Mouse (Mus musculus) myocyte (in vitro differentiated cells): ENCODE data around the gene Prr19. TPM values are rescaled to one million over a fixed set of nuclear protein-coding genes. Genes with fewer than 3 reads are reported as not detected.

ENCODE experiments used
- H3K27me3 ChIP-seq: one replicate; pipeline ENCODE4 v1.6.1; 2011; ENCODE audit not compliant: control insufficient read depth, insufficient read depth, insufficient read length
- H3K36me3 ChIP-seq: one replicate; pipeline ENCODE4 v1.6.1; 2011; ENCODE audit not compliant: control insufficient read depth, insufficient read depth
- H3K4me2 ChIP-seq: one replicate; pipeline ENCODE4 v1.6.1; 2011; ENCODE audit warnings: low read depth, control low read depth
- H3K4me3 ChIP-seq: one replicate; pipeline ENCODE4 v1.5.1; 2011; ENCODE audit warnings: mild to moderate bottlenecking, control low read depth, moderate library complexity
- H3K79me2 ChIP-seq: one replicate; pipeline ENCODE4 v1.6.1; 2011; ENCODE audit not compliant: control insufficient read depth, insufficient read depth
- H3ac ChIP-seq: one replicate; pipeline ENCODE4 v1.6.1; 2011; ENCODE audit not compliant: control insufficient read depth, insufficient read length
- CEBPB ChIP-seq: IDR thresholded peaks from 2 replicates; pipeline ENCODE4 v1.6.1; 2011; ENCODE audit warnings: mild to moderate bottlenecking, moderate library complexity; ENCODE audit not compliant: poor library complexity, insufficient read depth, severe bottlenecking
- E2F4 ChIP-seq: IDR thresholded peaks from one replicate; pipeline ENCODE4 v1.6.1; 2011; ENCODE audit warnings: mild to moderate bottlenecking, control low read depth, moderate library complexity; ENCODE audit not compliant: insufficient read depth
- MAX ChIP-seq: IDR thresholded peaks from one replicate; pipeline ENCODE4 v1.6.1; 2011; ENCODE audit warnings: low read depth, mild to moderate bottlenecking, control low read depth
- MYOD1 ChIP-seq, 3 experiments: IDR thresholded peaks; one replicate each; pipeline ENCODE4 v1.6.1; 2011; ENCODE audit warnings: control low read depth in 2 of 3, low read depth in 2 of 3, mild to moderate bottlenecking in 2 of 3, moderate library complexity in 1 of 3; ENCODE audit not compliant: insufficient read length in 2 of 3, control insufficient read depth in 1 of 3
- MYOG ChIP-seq, 3 experiments: IDR thresholded peaks; one replicate each; pipeline ENCODE4 v1.6.1; 2011; ENCODE audit warnings: control low read depth in 2 of 3, low read depth in 2 of 3, mild to moderate bottlenecking in 2 of 3; ENCODE audit not compliant: insufficient read length in 2 of 3, control insufficient read depth in 1 of 3, insufficient read depth in 1 of 3
- POLR2A ChIP-seq: IDR thresholded peaks from one replicate; pipeline ENCODE4 v1.6.1; 2011; ENCODE audit warnings: low read depth, mild to moderate bottlenecking, control low read depth, moderate library complexity; ENCODE audit not compliant: insufficient read length
- POLR2AphosphoS2 ChIP-seq: IDR thresholded peaks from one replicate; pipeline ENCODE4 v1.6.1; 2011; ENCODE audit warnings: low read depth, control low read depth; ENCODE audit not compliant: insufficient read length
- REST ChIP-seq: IDR thresholded peaks from one replicate; pipeline ENCODE4 v1.6.1; 2011; ENCODE audit warnings: mild to moderate bottlenecking, control low read depth, moderate library complexity; ENCODE audit not compliant: insufficient read depth, insufficient read length
- SRF ChIP-seq: IDR thresholded peaks from one replicate; pipeline ENCODE4 v1.6.1; 2011; ENCODE audit warnings: low read depth; ENCODE audit not compliant: control insufficient read depth, insufficient read length
- TCF12 ChIP-seq: IDR thresholded peaks from one replicate; pipeline ENCODE4 v1.6.1; 2011; ENCODE audit warnings: mild to moderate bottlenecking, control low read depth; ENCODE audit not compliant: poor library complexity, insufficient read depth, severe bottlenecking
- TCF3 ChIP-seq: IDR thresholded peaks from one replicate; pipeline ENCODE4 v1.6.1; 2011; ENCODE audit warnings: low read depth, control low read depth; ENCODE audit not compliant: insufficient read length
- USF1 ChIP-seq: IDR thresholded peaks from one replicate; pipeline ENCODE4 v1.6.1; 2011; ENCODE audit warnings: low read depth, mild to moderate bottlenecking, control low read depth, moderate library complexity
- polyA plus RNA-seq: library from polyadenylated mRNA; unstranded; fragments of >200 nt; fragmentation: generic; extraction: Trizol; gene quantifications from one replicate; pipeline ENCODE4 v1.2.1, GENCODE M21; 2012; ENCODE audit warnings: missing spikeins

Prr19 gene
- polyA plus RNA-seq, 1 experiment, result not detected

DNA sequence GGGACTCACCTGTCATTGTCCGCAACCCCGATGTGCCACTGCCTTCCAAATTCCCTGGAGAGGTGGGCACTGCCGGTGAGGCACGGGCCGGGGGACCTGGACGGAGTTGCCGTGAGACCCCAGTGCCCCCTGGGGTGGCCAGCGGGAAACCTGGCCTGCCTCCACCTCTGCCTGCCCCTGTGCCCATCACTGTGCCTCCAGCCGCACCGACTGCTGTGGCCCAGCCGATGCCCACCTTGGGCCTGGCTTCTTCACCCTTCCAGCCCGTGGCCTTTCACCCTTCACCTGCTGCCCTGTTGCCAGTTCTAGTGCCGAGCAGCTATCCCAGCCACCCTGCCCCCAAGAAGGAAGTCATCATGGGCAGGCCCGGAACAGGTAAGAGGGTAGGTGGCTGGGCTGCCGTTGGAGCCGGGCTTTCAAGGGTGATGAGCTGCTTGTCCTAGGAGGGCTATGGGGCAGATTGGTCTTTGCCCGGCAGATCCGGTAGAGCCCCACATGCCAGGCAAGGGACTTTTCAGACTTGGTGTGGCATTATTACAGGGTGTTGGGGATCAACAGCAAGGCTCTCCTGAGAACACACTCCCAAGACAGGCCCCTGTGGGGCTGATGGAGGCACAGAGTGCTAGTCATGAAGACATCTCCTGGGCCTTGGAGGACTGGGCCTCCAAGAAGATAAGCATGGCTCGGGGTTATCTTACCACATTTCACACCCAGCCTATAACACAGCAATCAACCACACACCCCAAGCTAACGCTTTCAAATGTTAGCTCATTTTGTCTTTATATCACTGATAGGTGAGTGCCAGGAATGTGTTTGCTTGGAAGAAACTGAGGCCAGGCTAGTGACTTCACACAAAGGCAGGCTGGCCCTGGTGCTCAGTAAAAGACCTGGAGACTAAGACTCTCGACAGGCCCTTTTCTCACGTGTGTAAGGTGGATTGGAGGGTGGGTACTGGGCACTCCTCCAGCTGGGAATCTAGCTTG, 27.7 kb upstream of the Prr19 start:
- Histone ChIP-seq H3K79me2 (peaks cover 19% of the 10 kb centered on the region), H3ac (no peak overlapping the region), H3K4me2 (peak overlapping the region; percentile 68), H3K36me3 (no peaks in the 10 kb centered on the region), H3K27me3 (no peaks in the 10 kb centered on the region), H3K4me3 (no peak overlapping the region)
- TF ChIP-seq MAX, result no peak
- TF ChIP-seq POLR2A, result no peak
- no peak for TF ChIP-seq E2F4
- TF ChIP-seq MYOG (IDR thresholded peaks at IDR 0.05; ENCODE audit: control insufficient read depth in 1 of 3, insufficient read depth in 1 of 3, insufficient read length in 2 of 3, low read depth in 2 of 3), result no peak

DNA sequence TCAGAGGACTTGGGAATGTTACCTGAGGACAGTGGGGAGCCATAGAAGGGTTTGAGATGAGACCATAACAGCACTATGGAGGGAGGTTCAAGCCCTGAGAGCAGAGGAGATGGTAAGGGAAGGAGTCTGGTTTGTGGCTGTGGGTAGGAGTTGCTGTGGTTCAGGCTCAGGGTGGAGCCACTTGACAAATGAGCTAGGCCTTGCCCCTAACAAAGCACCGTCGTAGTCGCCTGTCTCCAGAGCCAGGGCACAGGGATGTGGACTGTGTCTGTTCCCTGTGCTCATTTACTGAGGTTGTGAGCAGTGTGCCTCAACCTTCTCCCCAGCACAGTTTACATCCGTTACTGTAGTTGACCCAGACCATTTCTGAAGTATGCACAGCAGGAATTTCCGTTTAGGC, 26.6 kb upstream of the Prr19 start:
- Histone ChIP-seq H3K27me3 (no peaks in the 10 kb centered on the region), H3K4me2 (peak overlapping the region; percentile 68), H3K79me2 (peaks cover 12% of the 10 kb centered on the region), H3ac (no peak overlapping the region), H3K4me3 (no peak overlapping the region), H3K36me3 (no peaks in the 10 kb centered on the region)
- TF ChIP-seq CEBPB, result no peak
- TF ChIP-seq MYOG (IDR thresholded peaks at IDR 0.05; ENCODE audit: control insufficient read depth in 1 of 3, insufficient read depth in 1 of 3, insufficient read length in 2 of 3, low read depth in 2 of 3), result peak in 1 of 3 experiments; percentile 37
- TF ChIP-seq POLR2AphosphoS2, result peak; percentile 58
- no peak for TF ChIP-seq E2F4
- peak; percentile 52 for TF ChIP-seq POLR2A
- TF ChIP-seq MYOD1 (IDR thresholded peaks at IDR 0.05; ENCODE audit: control insufficient read depth in 1 of 3, insufficient read length in 2 of 3, low read depth in 2 of 3), result no peak
- no peak for TF ChIP-seq TCF12
- TF ChIP-seq SRF, result no peak
- TF ChIP-seq TCF3, result no peak

DNA sequence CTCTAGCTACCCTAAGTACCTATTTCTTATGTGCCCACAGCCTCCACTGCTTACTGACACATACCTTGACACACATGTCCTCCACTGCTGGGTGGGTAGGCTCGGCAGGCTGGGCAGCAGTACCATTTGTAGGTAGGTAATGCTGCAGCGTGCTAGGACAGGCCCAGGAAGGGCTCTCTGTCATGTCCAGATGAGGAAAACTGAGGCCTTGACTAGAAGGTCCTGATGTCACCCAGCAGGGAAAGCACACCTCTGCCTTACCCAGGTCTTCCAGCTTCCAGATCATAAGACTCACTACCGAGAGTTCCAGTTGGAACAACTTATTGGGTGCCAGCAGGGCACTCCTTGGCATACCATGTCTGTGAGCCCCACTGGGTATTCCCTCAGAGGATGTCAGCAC, 26.2 kb upstream of the Prr19 start:
- Histone ChIP-seq H3ac (no peak overlapping the region), H3K36me3 (no peaks in the 10 kb centered on the region), H3K79me2 (peaks cover 9% of the 10 kb centered on the region), H3K4me3 (no peak overlapping the region), H3K27me3 (no peaks in the 10 kb centered on the region), H3K4me2 (peak overlapping the region; percentile 68)
- no peak for TF ChIP-seq POLR2AphosphoS2
- TF ChIP-seq MAX, result no peak
- no peak for TF ChIP-seq SRF
- TF ChIP-seq POLR2A, result no peak
- TF ChIP-seq REST, result no peak
- no peak for TF ChIP-seq CEBPB
- TF ChIP-seq MYOG (IDR thresholded peaks at IDR 0.05; ENCODE audit: control insufficient read depth in 1 of 3, insufficient read depth in 1 of 3, insufficient read length in 2 of 3, low read depth in 2 of 3), result no peak
- no peak for TF ChIP-seq E2F4
- no peak for TF ChIP-seq USF1
- TF ChIP-seq TCF12, result no peak
- TF ChIP-seq TCF3, result no peak

DNA sequence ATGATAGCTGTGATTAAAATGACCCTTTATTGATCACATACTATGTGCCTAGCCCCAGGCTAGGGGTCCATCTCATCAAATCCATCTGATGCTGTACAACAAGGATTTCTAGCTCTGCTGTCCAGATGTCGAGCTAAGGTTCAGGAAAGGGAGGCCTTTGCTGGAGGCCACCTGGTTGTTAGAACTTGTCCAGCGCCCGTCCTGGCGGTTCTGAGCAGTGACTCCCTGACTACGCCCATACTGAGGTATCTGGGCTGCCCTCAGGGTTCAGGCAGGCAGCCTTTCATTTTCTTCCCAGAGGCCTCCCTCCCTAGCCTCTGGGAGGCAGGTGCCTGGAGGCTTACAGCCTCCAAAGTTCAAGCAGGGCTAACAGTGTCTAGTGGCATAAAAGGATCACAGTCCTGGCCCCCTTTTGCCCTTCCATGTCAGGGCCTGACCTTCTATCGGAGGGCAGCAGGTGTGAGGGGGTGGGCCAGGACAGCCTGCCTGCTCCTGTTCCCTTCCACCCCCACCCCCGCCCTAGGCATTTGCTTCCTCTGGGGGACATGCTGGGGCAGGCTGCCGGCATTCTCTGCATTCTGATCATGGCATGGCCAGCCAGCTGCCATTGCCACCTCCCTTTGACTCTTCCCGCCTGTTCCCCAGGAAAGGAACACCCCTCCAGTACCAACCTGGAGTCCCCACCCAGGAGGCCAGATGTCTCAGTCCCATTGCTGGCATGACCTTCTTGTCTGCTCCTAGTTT, 25.5 kb upstream of the Prr19 start:
- peak overlapping the region; percentile 68 for H3K4me2 ChIP-seq
- no peak overlapping the region for H3ac ChIP-seq
- no peak overlapping the region for H3K4me3 ChIP-seq
- H3K27me3 ChIP-seq, result no peaks in the 10 kb centered on the region
- no peak for TF ChIP-seq TCF3
- TF ChIP-seq POLR2A, result peak; percentile 33
- TF ChIP-seq MYOG (IDR thresholded peaks at IDR 0.05; ENCODE audit: control insufficient read depth in 1 of 3, insufficient read depth in 1 of 3, insufficient read length in 2 of 3, low read depth in 2 of 3), result peak in 2 of 3 experiments; percentile 82 to 96
- TF ChIP-seq MYOD1 (IDR thresholded peaks at IDR 0.05; ENCODE audit: control insufficient read depth in 1 of 3, insufficient read length in 2 of 3, low read depth in 2 of 3), result peak in 2 of 3 experiments; percentile 82 to 94
- peaks cover 8% of the 10 kb centered on the region for H3K79me2 ChIP-seq
- no peaks in the 10 kb centered on the region for H3K36me3 ChIP-seq

DNA sequence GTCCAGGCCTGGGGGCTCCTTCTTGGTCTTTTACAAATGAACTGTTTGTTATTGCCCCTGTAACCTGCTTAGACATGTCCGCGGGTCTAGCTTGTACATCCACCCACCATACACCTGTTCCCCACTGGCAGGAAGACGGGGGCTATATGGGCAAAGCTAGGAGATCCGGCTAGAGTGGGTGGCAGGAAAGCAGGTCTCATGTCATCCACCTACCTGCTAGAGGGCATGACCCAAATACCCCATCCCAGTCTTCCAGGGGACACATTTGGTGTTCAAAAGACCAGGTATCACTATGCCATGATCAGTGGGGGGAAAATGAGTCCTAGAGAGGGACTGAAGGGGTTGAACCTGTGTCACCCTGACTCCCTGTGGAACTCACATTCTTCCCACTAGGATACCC, 23.8 kb upstream of the Prr19 start:
- Histone ChIP-seq H3K4me2 (peak overlapping the region; percentile 77), H3K79me2 (peaks cover 9% of the 10 kb centered on the region), H3K27me3 (no peaks in the 10 kb centered on the region), H3K36me3 (no peaks in the 10 kb centered on the region), H3ac (no peak overlapping the region), H3K4me3 (peak overlapping the region; percentile 37)
- TF ChIP-seq TCF3 (no peak), MYOD1 (IDR thresholded peaks at IDR 0.05; ENCODE audit: control insufficient read depth in 1 of 3, insufficient read length in 2 of 3, low read depth in 2 of 3) (peak in 1 of 3 experiments; percentile 72)
